Mouse (Mus musculus) kidney, postnatal 0 days (tissue): Measurements from ENCODE around the gene Xlr5a. TPM values are rescaled to one million over a fixed set of nuclear protein-coding genes. Genes with fewer than 3 reads are reported as not detected.
"Not testable (repeated sequence)": the region's sequence is repeated elsewhere in the genome, so short reads cannot be mapped to it uniquely, and the experiment has no call there.

Source experiments
- ATAC-seq: fragments of 200-750 bp; cut with Nextera tagmentation; replicated peaks from 2 replicates; pipeline ENCODE4 v1.8.0; 2017; ENCODE audit warnings: low read depth, moderate number of reproducible peaks, moderate TSS enrichment, moderate library complexity; ENCODE audit not compliant: low FRiP score
- DNase-seq: peaks from one replicate; pipeline ENCODE4 v3.0.0-alpha.2; 2016; ENCODE audit warnings: low spot score
- H3K27ac ChIP-seq: fragments of 300-500 bp; sonication (generic); 2 replicates; pipeline ENCODE4 v1.5.1; 2014; ENCODE audit warnings: mild to moderate bottlenecking
- H3K27me3 ChIP-seq: fragments of 300-500 bp; sonication (generic); 2 replicates; pipeline ENCODE4 v1.6.1; 2014; ENCODE audit warnings: low read length, mixed read lengths; ENCODE audit not compliant: insufficient read depth
- H3K36me3 ChIP-seq: fragments of 300-500 bp; sonication (generic); 2 replicates; pipeline ENCODE4 v1.6.1; 2014; ENCODE audit warnings: low read length, mixed read lengths; ENCODE audit not compliant: insufficient read depth
- H3K4me1 ChIP-seq: fragments of 300-500 bp; sonication (generic); replicated peaks from 2 replicates; pipeline ENCODE4 v1.6.1; 2014; ENCODE audit warnings: antibody characterized with exemption, low read length, mixed read lengths; ENCODE audit not compliant: insufficient read depth
- H3K4me2 ChIP-seq: fragments of 300-500 bp; sonication (generic); 2 replicates; pipeline ENCODE4 v1.6.1; 2014; ENCODE audit warnings: mild to moderate bottlenecking, low read length, moderate library complexity, mixed read lengths
- H3K4me3 ChIP-seq: fragments of 300-500 bp; sonication (generic); replicated peaks from 2 replicates; pipeline ENCODE4 v1.5.1; 2014; ENCODE audit warnings: low read depth, low read length
- H3K9ac ChIP-seq: fragments of 300-500 bp; sonication (generic); 2 replicates; pipeline ENCODE4 v1.6.1; 2014; ENCODE audit warnings: low read depth, low read length
- H3K9me3 ChIP-seq: fragments of 300-500 bp; sonication (generic); replicated peaks from 2 replicates; pipeline ENCODE4 v1.6.1; 2016; ENCODE audit warnings: low read length, inconsistent platforms, mixed read lengths
- WGBS: fragments of 180-500 bp; shearing (Covaris S2); extraction: QIAGEN DNeasy Blood & Tissue Kit; methylation state at CpG from one replicate; pipeline ENCODE4 v1.1.7; 2014; 5-methylcytosine and 5-hydroxymethylcytosine counted together
- polyA plus RNA-seq: library from polyadenylated mRNA; unstranded; fragments of >200 nt; fragmentation: Nextera tagmentation; extraction: Ambion mirVana; gene quantifications from 2 replicates; pipeline ENCODE4 v1.2.1, GENCODE M21; 2015

The Xlr5a gene
- polyA plus RNA-seq, 1 experiment from 2014 or later = 0.16 TPM

DNA sequence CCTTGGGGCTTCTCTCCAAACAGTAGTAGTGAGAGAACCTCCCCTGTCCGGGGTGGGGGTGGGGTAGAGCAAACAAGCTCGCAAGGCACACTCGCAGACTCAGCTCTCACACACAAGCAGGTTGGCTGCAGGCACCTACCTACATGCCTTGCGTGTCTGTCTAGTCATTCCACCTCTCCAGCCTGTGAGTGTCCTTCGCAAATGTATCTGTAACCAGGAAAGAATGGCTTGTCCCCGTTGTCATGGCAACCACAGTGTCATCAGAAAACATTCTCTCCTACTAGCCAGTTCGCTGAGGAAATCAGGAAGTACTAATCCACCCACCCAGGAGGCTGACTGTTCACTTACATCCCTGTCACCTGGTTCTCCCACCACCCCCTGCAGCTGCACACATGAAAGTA, 149.6 kb downstream of the Xlr5a start:
- H3K4me3 ChIP-seq, H3K36me3 ChIP-seq, H3K27ac ChIP-seq, H3K9me3 ChIP-seq, DNase-seq, H3K4me1 ChIP-seq, H3K9ac ChIP-seq, H3K27me3 ChIP-seq, H3K4me2 ChIP-seq: not testable (repeated sequence)
- no CpG with 5 or more reads among the region's 7 CpGs for WGBS
- peak; percentile 59; the same call in 1 of the 2 replicates for ATAC-seq

DNA sequence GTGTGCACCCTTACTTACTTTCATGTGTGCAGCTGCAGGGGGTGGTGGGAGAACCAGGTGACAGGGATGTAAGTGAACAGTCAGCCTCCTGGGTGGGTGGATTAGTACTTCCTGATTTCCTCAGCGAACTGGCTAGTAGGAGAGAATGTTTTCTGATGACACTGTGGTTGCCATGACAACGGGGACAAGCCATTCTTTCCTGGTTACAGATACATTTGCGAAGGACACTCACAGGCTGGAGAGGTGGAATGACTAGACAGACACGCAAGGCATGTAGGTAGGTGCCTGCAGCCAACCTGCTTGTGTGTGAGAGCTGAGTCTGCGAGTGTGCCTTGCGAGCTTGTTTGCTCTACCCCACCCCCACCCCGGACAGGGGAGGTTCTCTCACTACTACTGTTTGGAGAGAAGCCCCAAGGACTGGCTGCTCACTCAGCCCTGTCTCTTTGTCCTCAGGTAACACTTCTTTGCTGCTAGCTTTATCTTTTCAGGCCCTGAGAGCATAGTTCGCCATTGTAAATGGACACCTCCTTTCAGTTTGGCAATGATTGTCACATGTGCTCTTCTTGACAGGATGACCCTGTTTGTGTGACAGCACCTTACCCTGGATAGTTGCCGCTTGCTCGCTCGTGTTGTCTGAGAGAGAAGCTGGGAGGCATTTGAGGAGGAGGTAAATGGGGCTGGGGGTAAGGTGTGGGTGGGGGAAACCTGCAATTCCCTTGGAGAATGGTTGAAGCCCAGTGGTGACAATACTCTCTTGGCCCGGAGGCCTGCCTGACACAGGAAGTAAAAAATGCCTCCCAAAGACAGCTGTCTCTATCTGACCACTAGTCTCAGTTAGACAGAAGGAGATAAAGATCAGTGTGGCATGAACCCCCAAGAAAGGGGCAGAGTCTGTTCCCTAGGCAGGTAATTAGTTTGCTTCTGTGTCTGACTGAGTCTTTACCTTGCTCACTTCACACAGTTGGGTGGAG, 169.6 kb downstream of the Xlr5a start:
- not testable (repeated sequence) for H3K36me3 ChIP-seq, H3K9ac ChIP-seq, H3K27ac ChIP-seq, H3K9me3 ChIP-seq, H3K4me1 ChIP-seq, H3K4me3 ChIP-seq, H3K27me3 ChIP-seq, DNase-seq, H3K4me2 ChIP-seq
- WGBS = no CpG with 5 or more reads among the region's 12 CpGs
- peak; percentile 63 for ATAC-seq

DNA sequence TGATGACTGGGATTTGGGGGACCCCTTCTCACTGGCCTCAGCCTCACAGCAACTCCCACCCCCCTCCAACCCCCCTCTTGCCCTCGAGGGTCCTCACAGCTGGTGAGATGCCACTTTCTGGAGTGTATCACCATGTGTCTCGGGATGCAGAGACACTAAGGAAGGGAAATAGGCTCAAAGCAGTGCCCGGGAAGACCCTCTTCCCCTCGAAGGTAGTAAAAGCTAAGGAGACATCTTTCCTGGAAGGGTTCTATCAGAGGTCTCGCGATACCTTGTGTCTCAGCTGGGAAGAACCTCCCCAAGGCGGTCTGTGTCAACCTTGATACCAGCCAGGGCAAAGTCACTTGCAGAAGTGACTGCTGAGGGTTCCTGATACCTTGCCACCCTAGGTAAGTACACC, 176.0 kb downstream of the Xlr5a start, which contains the start of gene Gm14685:
Gene Gm14685 (plus strand): TSS at position 301 of the 400 bp plus-strand sequence.
- H3K36me3 ChIP-seq, H3K4me2 ChIP-seq, DNase-seq, H3K9ac ChIP-seq, H3K27me3 ChIP-seq, H3K4me1 ChIP-seq, H3K4me3 ChIP-seq, H3K27ac ChIP-seq, ATAC-seq, H3K9me3 ChIP-seq: not testable (repeated sequence)
- WGBS = no CpG with 5 or more reads among the region's 7 CpGs

DNA sequence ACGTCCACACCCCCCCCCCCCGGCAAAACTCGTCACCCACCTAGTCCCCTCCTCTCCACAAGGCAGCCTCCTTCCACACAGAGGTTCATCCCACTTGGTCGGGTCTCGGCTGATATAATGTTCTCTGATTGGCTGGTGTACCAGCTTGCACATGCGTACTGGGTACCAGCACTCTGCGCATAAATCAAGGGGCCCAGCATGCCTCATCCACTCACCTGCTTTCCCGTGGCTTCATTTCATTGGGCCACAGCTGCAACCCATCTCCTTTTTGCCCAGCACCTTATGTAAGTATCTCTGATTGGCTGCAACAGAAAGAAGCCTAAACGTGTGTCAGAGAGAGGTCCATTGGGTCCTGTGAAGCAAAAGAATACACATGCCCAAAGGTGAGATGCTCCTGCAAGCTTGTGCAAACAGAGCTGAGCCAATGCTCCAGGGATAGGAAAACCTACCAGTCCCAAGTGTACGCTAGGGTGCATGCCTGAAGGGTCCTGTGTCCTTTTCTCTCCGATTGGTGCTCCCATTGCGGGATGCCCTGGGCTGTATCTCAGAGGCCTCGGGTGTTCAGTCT, 195.8 kb downstream of the Xlr5a start, which contains the start of gene Xlr3a:
Gene Xlr3a (minus strand): TSS at position 155 of the 568 bp plus-strand sequence.
- H3K4me1 ChIP-seq, ATAC-seq, H3K27ac ChIP-seq, H3K4me3 ChIP-seq, H3K27me3 ChIP-seq, H3K9ac ChIP-seq, H3K4me2 ChIP-seq, H3K9me3 ChIP-seq, H3K36me3 ChIP-seq: not testable (repeated sequence)
- DNase-seq = peak; percentile 0
- 80% methylated on average over 13 of the region's 13 CpGs for WGBS

DNA sequence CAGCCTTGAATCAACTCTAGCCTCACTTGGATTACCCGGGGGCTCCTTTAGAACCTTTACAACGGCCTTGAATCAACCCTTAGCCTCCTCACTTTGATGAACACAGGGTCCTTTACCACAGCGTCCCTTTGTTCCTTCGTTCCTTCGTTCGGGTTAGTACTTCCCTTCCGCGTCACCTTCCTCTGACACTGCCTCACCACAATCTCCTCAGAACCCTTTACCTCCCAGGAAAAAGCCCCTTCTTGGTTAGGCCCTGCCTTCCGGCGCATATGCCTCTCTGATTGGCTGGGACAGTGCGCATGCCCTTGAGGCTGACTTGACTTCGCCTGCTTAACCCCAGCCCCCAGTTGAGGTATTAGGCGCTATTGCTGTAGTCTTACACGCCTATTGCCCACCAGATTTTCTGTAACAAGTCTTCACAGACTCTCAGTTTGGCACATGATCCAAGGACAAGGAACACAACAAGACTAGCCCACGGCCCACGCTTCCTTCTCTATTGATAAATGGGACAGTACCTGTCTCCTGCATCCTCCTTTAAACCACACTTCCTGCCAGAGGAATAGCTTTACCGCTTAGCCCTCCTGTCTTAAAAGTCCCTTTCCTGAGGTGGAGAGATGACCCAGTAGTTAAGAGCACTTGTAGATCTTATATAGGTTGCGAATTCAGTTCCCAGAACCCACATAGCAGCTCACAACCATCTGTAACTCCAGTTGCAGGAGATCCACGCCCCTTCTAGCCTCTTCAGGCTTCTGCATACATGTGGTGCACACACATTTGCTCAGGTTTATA, 210.3 kb downstream of the Xlr5a start, which contains the start of gene Xlr4a:
Gene Xlr4a (minus strand): TSS at position 212 of the 789 bp plus-strand sequence.
- not testable (repeated sequence) for H3K9ac ChIP-seq, H3K36me3 ChIP-seq, H3K9me3 ChIP-seq, H3K4me2 ChIP-seq, ATAC-seq, H3K4me3 ChIP-seq, H3K4me1 ChIP-seq, H3K27ac ChIP-seq, DNase-seq, H3K27me3 ChIP-seq
- 75% methylated on average over 18 of the region's 19 CpGs for WGBS

DNA sequence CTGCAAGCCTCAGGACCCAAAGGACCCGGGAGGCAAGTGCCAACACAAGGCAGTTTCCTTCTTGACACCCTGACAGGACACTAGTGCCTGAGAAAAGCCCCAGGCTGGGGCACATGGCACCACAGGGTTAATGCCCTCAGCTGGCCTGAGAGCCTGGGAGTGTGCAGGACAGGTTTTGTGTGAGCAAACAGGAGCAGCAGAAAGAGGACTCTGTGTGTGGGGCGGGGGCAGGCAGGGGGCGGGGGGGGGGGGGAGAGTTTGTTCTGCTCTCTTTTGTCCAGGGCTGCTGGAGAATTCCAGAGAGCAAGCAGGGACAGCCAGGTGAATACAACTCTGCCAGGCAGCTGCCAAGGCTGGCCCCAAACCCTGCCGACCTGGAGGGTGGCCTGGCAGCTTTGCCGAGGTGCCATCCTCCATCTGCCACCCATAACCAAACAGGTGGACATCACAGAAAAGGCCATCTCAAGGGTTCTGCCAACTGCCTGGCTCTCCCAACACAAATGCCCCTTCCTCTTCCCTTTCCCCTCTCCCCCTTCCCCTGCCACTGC, 225.9 kb downstream of the Xlr5a start:
- WGBS = 86% methylated on average over 1 of the region's 5 CpGs
- not testable (repeated sequence) for H3K4me2 ChIP-seq, H3K4me1 ChIP-seq, H3K27ac ChIP-seq, H3K4me3 ChIP-seq, H3K36me3 ChIP-seq, DNase-seq, H3K9me3 ChIP-seq, H3K27me3 ChIP-seq, ATAC-seq, H3K9ac ChIP-seq
